Mouse (Mus musculus): ENCODE measurements around the gene Ptprg. TPM values are rescaled to one million over a fixed set of nuclear protein-coding genes. Genes with fewer than 3 reads are reported as not detected.

The Ptprg gene
- total and polyA plus RNA-seq, 3 experiments, result not detected

DNA sequence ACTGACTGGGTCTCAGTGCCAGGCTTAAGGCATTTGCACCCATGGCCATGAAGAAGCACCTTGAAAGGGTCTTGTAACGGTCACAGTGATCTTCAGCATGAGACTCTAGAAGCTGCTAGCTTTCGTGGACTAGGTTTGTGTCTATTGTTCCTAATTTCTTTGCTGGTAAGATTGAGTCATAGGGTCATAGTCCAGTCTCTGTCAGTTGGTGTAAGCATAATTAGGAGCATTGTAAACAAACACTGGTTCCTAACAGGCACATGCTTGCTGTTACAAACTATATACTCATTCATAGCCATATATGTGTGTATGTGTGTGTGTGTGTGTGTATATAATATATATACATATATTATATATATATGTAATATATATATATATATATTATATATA lies 19.1 kb downstream of the Ptprg start:
- Histone ChIP-seq H3K4me3 (ENCODE audit: control insufficient read depth in 1 of 2, insufficient read depth in 1 of 2, low read depth in 2 of 2, low read length in 2 of 2) (no peak overlapping the region), H3K9ac (ENCODE audit: control insufficient read depth, low read depth, low read length, poor library complexity, severe bottlenecking) (no peak overlapping the region), H3K27ac (ENCODE audit: control insufficient read depth, low read depth, low read length) (no peak overlapping the region), H3K9me3 (replicated peaks; ENCODE audit: insufficient read depth, low read length) (no peaks in the 10 kb centered on the region), H3K27me3 (ENCODE audit: control insufficient read depth in 1 of 2, insufficient read depth in 2 of 2, low read length in 2 of 2) (no peaks in the 10 kb centered on the region), H3K4me1 (ENCODE audit: control insufficient read depth in 1 of 2, insufficient read depth in 2 of 2, low read length in 2 of 2) (no peaks in the 10 kb centered on the region), H3K79me2 (ENCODE audit: control insufficient read depth, insufficient read depth, low read length, poor library complexity) (no peaks in the 10 kb centered on the region), H3K36me3 (ENCODE audit: control insufficient read depth in 1 of 2, insufficient read depth in 2 of 2, low read length in 2 of 2) (no peaks in the 10 kb centered on the region)
- DNase-seq (ENCODE audit: low read depth, low spot score), result no peak
- TF ChIP-seq ZC3H11A (IDR thresholded peaks at IDR 0.05; ENCODE audit: low read depth, low read length), result no peak
- no peak for TF ChIP-seq UBTF (IDR thresholded peaks at IDR 0.05; ENCODE audit: borderline replicate concordance, insufficient read depth, low read depth, low read length)
- no peak for TF ChIP-seq ZKSCAN1 (IDR thresholded peaks at IDR 0.05; ENCODE audit: low read depth, low read length)
- TF ChIP-seq KAT2A (conservative IDR thresholded peaks at IDR 0.05; ENCODE audit: low read depth, low read length), result no peak
- no peak for TF ChIP-seq MAZ (IDR thresholded peaks at IDR 0.05; ENCODE audit: low read depth, low read length)
- TF ChIP-seq CHD1 (IDR thresholded peaks at IDR 0.05; ENCODE audit: low read depth, low read length), result no peak
- no peak for TF ChIP-seq GATA1 (IDR thresholded peaks at IDR 0.05; ENCODE audit: low read depth, low read length)
- TF ChIP-seq USF2 (IDR thresholded peaks at IDR 0.05; ENCODE audit: borderline replicate concordance in 1 of 2, insufficient read depth in 1 of 2, low read depth in 1 of 2, low read length in 2 of 2), result no peak
- TF ChIP-seq ETS1 (IDR thresholded peaks at IDR 0.05; ENCODE audit: low read depth, low read length), result no peak
- no peak for TF ChIP-seq MAFK (IDR thresholded peaks at IDR 0.05; ENCODE audit: borderline replicate concordance, low read depth, low read length)
- TF ChIP-seq NELFE (IDR thresholded peaks at IDR 0.05; ENCODE audit: low read depth, low read length), result no peak
- no peak for TF ChIP-seq MAX (IDR thresholded peaks at IDR 0.05; ENCODE audit: low read length)
- TF ChIP-seq POLR2AphosphoS5 (IDR thresholded peaks at IDR 0.05; ENCODE audit: borderline replicate concordance, low read depth, low read length), result no peak
- no peak for TF ChIP-seq MYB (IDR thresholded peaks at IDR 0.05; ENCODE audit: low read depth, low read length)
- TF ChIP-seq NRF1 (IDR thresholded peaks at IDR 0.05; ENCODE audit: insufficient read depth, low read depth, low read length, poor library complexity, severe bottlenecking), result no peak

DNA sequence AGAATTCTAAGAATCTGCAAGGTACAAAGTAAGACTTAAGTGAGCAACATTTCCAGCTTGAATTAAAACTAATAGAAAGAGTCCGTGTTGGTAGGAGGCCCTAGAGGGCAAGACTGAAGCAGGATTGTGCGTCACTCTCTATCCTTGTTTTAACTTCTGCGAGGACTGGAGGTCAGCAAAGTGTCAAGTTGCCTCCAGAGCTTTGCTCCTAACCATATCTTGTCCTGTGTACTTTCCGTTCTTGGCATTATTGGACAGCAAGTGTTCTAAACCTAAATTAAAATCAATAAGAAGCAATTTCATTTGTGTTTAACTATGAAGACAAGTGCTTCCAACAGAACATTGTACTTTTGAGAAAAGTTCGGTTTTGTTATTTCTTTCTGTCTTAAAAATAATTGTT lies 20.4 kb downstream of the Ptprg start:
- no peak for DNase-seq (ENCODE audit: low read depth, low spot score)
- H3K36me3 ChIP-seq (ENCODE audit: control insufficient read depth in 1 of 2, insufficient read depth in 2 of 2, low read length in 2 of 2), result no peaks in the 10 kb centered on the region
- no peak overlapping the region for H3K9ac ChIP-seq (ENCODE audit: control insufficient read depth, low read depth, low read length, poor library complexity, severe bottlenecking)
- TF ChIP-seq USF2 (IDR thresholded peaks at IDR 0.05; ENCODE audit: borderline replicate concordance in 1 of 2, insufficient read depth in 1 of 2, low read depth in 1 of 2, low read length in 2 of 2), result no peak
- no peak for TF ChIP-seq CTCF (IDR thresholded peaks at IDR 0.05 in 2 of 3, conservative IDR thresholded peaks at IDR 0.05 in 1 of 3; ENCODE audit: control insufficient read depth in 1 of 3, insufficient read depth in 1 of 3, low read depth in 2 of 3, low read length in 3 of 3, poor library complexity in 1 of 3, severe bottlenecking in 1 of 3)
- no peak for TF ChIP-seq MAZ (IDR thresholded peaks at IDR 0.05; ENCODE audit: low read depth, low read length)
- TF ChIP-seq UBTF (IDR thresholded peaks at IDR 0.05; ENCODE audit: borderline replicate concordance, insufficient read depth, low read depth, low read length), result no peak
- no peak for TF ChIP-seq MAFK (IDR thresholded peaks at IDR 0.05; ENCODE audit: borderline replicate concordance, low read depth, low read length)
- no peak for TF ChIP-seq MAX (IDR thresholded peaks at IDR 0.05; ENCODE audit: low read length)
- no peak for TF ChIP-seq POLR2A (IDR thresholded peaks at IDR 0.05; ENCODE audit: control insufficient read depth in 1 of 2, insufficient read depth in 1 of 2, low read depth in 1 of 2, low read length in 2 of 2, poor library complexity in 1 of 2)
- no peak for TF ChIP-seq POLR2AphosphoS2 (IDR thresholded peaks at IDR 0.05; ENCODE audit: low read length)
- TF ChIP-seq ZMIZ1 (IDR thresholded peaks at IDR 0.05; ENCODE audit: low read depth, low read length), result no peak
- no peak for TF ChIP-seq GABPA (IDR thresholded peaks at IDR 0.05; ENCODE audit: low read depth, low read length)
- no peak for TF ChIP-seq TAL1 (IDR thresholded peaks at IDR 0.05; ENCODE audit: low read length)
- TF ChIP-seq NRF1 (IDR thresholded peaks at IDR 0.05; ENCODE audit: insufficient read depth, low read depth, low read length, poor library complexity, severe bottlenecking), result no peak
- TF ChIP-seq RCOR1 (IDR thresholded peaks at IDR 0.05; ENCODE audit: low read depth, low read length), result no peak
- no peak for TF ChIP-seq JUND (IDR thresholded peaks at IDR 0.05; ENCODE audit: low read depth, low read length)
- TF ChIP-seq CHD1 (IDR thresholded peaks at IDR 0.05; ENCODE audit: low read depth, low read length), result no peak
- no peak for TF ChIP-seq RAD21 (IDR thresholded peaks at IDR 0.05; ENCODE audit: low read depth, low read length)
- TF ChIP-seq KAT2A (conservative IDR thresholded peaks at IDR 0.05; ENCODE audit: low read depth, low read length), result no peak
- TF ChIP-seq USF1 (IDR thresholded peaks at IDR 0.05; ENCODE audit: low read depth, low read length), result no peak
- no peak for TF ChIP-seq GATA1 (IDR thresholded peaks at IDR 0.05; ENCODE audit: low read depth, low read length)
- H3K79me2 ChIP-seq (ENCODE audit: control insufficient read depth, insufficient read depth, low read length, poor library complexity), result no peaks in the 10 kb centered on the region
- no peaks in the 10 kb centered on the region for H3K27me3 ChIP-seq (ENCODE audit: control insufficient read depth in 1 of 2, insufficient read depth in 2 of 2, low read length in 2 of 2)
- no peak overlapping the region for H3K4me3 ChIP-seq (ENCODE audit: control insufficient read depth in 1 of 2, insufficient read depth in 1 of 2, low read depth in 2 of 2, low read length in 2 of 2)
- no peaks in the 10 kb centered on the region for H3K4me1 ChIP-seq (ENCODE audit: control insufficient read depth in 1 of 2, insufficient read depth in 2 of 2, low read length in 2 of 2)
- H3K9me3 ChIP-seq (replicated peaks; ENCODE audit: insufficient read depth, low read length), result no peaks in the 10 kb centered on the region
- H3K27ac ChIP-seq (ENCODE audit: control insufficient read depth, low read depth, low read length), result no peak overlapping the region
